Mouse (Mus musculus) liver, postnatal 0 days (tissue): ENCODE measurements around the gene Csnk1g2.

ENCODE experiments used
- CTCF ChIP-seq: sonication (generic); IDR thresholded peaks from 2 replicates; pipeline ENCODE4 v1.5.1; 2016; ENCODE audit warnings: antibody characterized with exemption, low read depth
- EP300 ChIP-seq: IDR thresholded peaks from 2 replicates; pipeline ENCODE4 v1.6.1; 2016; ENCODE audit warnings: antibody characterized with exemption, low read depth, mild to moderate bottlenecking

GRCm38 (mm10) chr10:80665459-80665858, 42.8 kb downstream of the Csnk1g2 start:
- TF ChIP-seq CTCF (no peak), EP300 (no peak)
